8 mouse cellular contexts compared by ENCODE assay signal in the genomic region with DNA sequence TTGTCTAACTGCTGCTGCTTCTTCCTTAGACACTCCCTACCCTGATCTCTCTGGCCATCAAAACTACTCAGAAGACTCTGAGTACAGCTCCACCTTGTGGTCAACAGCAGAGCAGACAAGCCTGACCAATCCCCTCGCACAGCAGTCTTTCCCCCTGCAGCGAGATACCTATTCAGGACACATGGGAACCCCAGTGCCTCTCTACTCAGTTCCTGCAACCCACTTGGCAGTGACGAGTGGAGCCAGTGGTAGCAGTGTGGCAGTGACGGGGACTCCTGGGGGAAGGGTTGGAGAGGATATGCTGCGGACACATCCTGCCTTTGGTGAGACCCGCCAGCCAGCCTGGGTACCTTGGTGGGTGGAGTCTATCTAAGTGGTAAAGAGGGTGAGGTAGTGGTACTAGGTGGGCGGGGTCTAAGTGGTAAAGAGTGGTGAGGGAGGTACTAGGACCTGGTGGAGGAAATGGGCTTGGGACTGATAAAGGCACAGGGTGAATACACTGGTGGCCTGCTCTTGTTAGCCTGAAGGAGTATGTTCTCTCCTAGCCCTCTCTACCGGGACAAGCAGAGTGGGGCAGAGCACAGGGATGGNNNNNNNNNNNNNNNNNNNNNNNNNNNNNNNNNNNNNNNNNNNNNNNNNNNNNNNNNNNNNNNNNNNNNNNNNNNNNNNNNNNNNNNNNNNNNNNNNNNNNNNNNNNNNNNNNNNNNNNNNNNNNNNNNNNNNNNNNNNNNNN. TPM values are rescaled to one million over a fixed set of nuclear protein-coding genes. Genes with fewer than 3 reads are reported as not detected.
DNase-seq lines count a peak whose midpoint lies in the region; ATAC-seq and TF ChIP-seq lines count a peak whose summit lies in the region.

No protein-coding gene starts in this region.

- H3K9me3 ChIP-seq in forebrain, embryonic 10.5 days, result no peaks in the 10 kb centered on the region
- H3K9me3 ChIP-seq in intestine, postnatal 0 days (ENCODE audit: control insufficient read depth), result no peaks in the 10 kb centered on the region
- no peaks in the 10 kb centered on the region for H3K9me3 ChIP-seq in stomach, embryonic 15.5 days

- H3K27me3 ChIP-seq in forebrain, embryonic 10.5 days (ENCODE audit: poor library complexity, severe bottlenecking), result peaks cover 12% of the 10 kb centered on the region
- no peaks in the 10 kb centered on the region for H3K27me3 ChIP-seq in intestine, postnatal 0 days (replicated peaks; ENCODE audit: control insufficient read depth, insufficient read depth, low read length)
- no peaks in the 10 kb centered on the region for H3K27me3 ChIP-seq in stomach, embryonic 15.5 days (replicated peaks)

- no peak overlapping the region for H3K27ac ChIP-seq in bone marrow macrophage, adult 2 months (ENCODE audit: insufficient read depth, low read depth, low read length)
- H3K27ac ChIP-seq in forebrain, embryonic 10.5 days, result no peak overlapping the region
- no peak overlapping the region for H3K27ac ChIP-seq in intestine, postnatal 0 days (ENCODE audit: low read depth, low read length)
- no peak overlapping the region for H3K27ac ChIP-seq in stomach, embryonic 15.5 days

- TF ChIP-seq CTCF in bone marrow macrophage, adult 2 months (IDR thresholded peaks at IDR 0.05; ENCODE audit: low read depth, low read length), result peak; percentile 26; the same call in 1 of the 2 replicates
- TF ChIP-seq CTCF in intestine, postnatal 0 days (IDR thresholded peaks at IDR 0.05; ENCODE audit: low read depth), result peak; percentile 77

- no peak overlapping the region for H3K9ac ChIP-seq in intestine, postnatal 0 days (ENCODE audit: low read depth, low read length)
- no peak overlapping the region for H3K9ac ChIP-seq in stomach, embryonic 15.5 days

- no peak for TF ChIP-seq POLR2A in bone marrow macrophage, adult 2 months (IDR thresholded peaks at IDR 0.05; ENCODE audit: borderline replicate concordance, low read depth, low read length)

- peak; percentile 79 for ATAC-seq in intestine, postnatal 0 days
- ATAC-seq in stomach, embryonic 15.5 days (ENCODE audit: insufficient read depth, low FRiP score, low read depth), result peak; percentile 47; the same call in 1 of the 2 replicates

- H3K4me1 ChIP-seq in bone marrow macrophage, adult 2 months (ENCODE audit: control insufficient read depth, insufficient read depth, low read length), result no peaks in the 10 kb centered on the region
- peaks cover 5% of the 10 kb centered on the region for H3K4me1 ChIP-seq in forebrain, embryonic 10.5 days
- H3K4me1 ChIP-seq in intestine, postnatal 0 days (replicated peaks; ENCODE audit: control insufficient read depth, insufficient read depth, low read length), result peaks cover 6% of the 10 kb centered on the region; the same call in 1 of the 2 replicates
- no peaks in the 10 kb centered on the region for H3K4me1 ChIP-seq in stomach, embryonic 15.5 days

- no peak overlapping the region; the same call in 1 of the 2 replicates for H3K4me2 ChIP-seq in intestine, postnatal 0 days (replicated peaks; ENCODE audit: low read depth)
- H3K4me2 ChIP-seq in stomach, embryonic 15.5 days, result no peak overlapping the region

- intact Hi-C loops in gastrocnemius, postnatal 14 days (cut with DNase I; ENCODE audit: low total_unique reads), result no loop called here

- peak; percentile 33 to 43 for DNase-seq in layer of hippocampus, postnatal 10 days (ENCODE audit: low spot score in 2 of 2)
- DNase-seq in layer of hippocampus, adult 11-12 months (ENCODE audit: low spot score), result no peak
- DNase-seq in forebrain, embryonic 10.5 days (ENCODE audit: extremely low spot score, low spot score), result peak; percentile 39
- DNase-seq in lung, postnatal 25 days (ENCODE audit: low spot score), result peak; percentile 29
- DNase-seq in gastrocnemius, postnatal 14 days, result no peak

- H3K4me3 ChIP-seq in bone marrow macrophage, adult 2 months (ENCODE audit: insufficient read depth, low read length), result no peak overlapping the region
- no peak overlapping the region for H3K4me3 ChIP-seq in forebrain, embryonic 10.5 days
- H3K4me3 ChIP-seq in intestine, postnatal 0 days (ENCODE audit: low read depth, low read length), result no peak overlapping the region
- no peak overlapping the region for H3K4me3 ChIP-seq in stomach, embryonic 15.5 days (replicated peaks)

- 17% methylated on average over 8 of the region's 8 CpGs for WGBS in forebrain, embryonic 10.5 days
- 32% methylated on average over 8 of the region's 8 CpGs for WGBS in intestine, postnatal 0 days
- WGBS in stomach, embryonic 15.5 days, result 13% methylated on average over 8 of the region's 8 CpGs

- H3K36me3 ChIP-seq in forebrain, embryonic 10.5 days (replicated peaks), result no peaks in the 10 kb centered on the region
- H3K36me3 ChIP-seq in intestine, postnatal 0 days (ENCODE audit: control insufficient read depth, insufficient read depth), result peaks cover 59% of the 10 kb centered on the region
- H3K36me3 ChIP-seq in stomach, embryonic 15.5 days, result no peaks in the 10 kb centered on the region

RNA-seq across cellular contexts. Expression of a gene that starts 54.3 kb away (rescaled TPM):
- total RNA-seq in layer of hippocampus, postnatal 10 days (2021), result under 1 TPM; 0.27 to 0.53 TPM
- polyA plus RNA-seq in bone marrow macrophage, adult 2 months (2012; ENCODE audit: insufficient read depth, insufficient read length, missing spikeins), result 0.16 TPM in 1 of 2 replicates, not detected in the other
- polyA plus RNA-seq in forebrain, embryonic 10.5 days (2016; fragmentation: Nextera tagmentation; extraction: Ambion mirVana), result 0.63 and 0.73 TPM in 2 replicates
- polyA plus RNA-seq in intestine, postnatal 0 days (2015; fragmentation: Nextera tagmentation; extraction: Ambion mirVana), result 28.6 and 33.0 TPM in 2 replicates
- 7.5 and 8.7 TPM in 2 replicates for polyA plus RNA-seq in stomach, embryonic 15.5 days (2015; fragmentation: Nextera tagmentation; extraction: Ambion mirVana)
- total RNA-seq in gastrocnemius, postnatal 14 days (2021), result 1 to 10 TPM; 2.3 to 2.4 TPM

Comparison
In these comparisons a context has a peak if more than half of its experiments do, and no peak if none do; other contexts are left out.
1. DNase-seq: peak in layer of hippocampus, postnatal 10 days (2 of 2), forebrain, embryonic 10.5 days (single experiment) and lung, postnatal 25 days (single experiment); none in layer of hippocampus, adult 11-12 months (single experiment) and gastrocnemius, postnatal 14 days (single experiment).